Mouse (Mus musculus): ENCODE data around the gene Pitpna. TPM values are rescaled to one million over a fixed set of nuclear protein-coding genes. Genes with fewer than 3 reads are reported as not detected.

Gene Pitpna
- polyA plus RNA-seq, 1 experiment from 2014 or later = 83.2 TPM

- ATAC-seq (ENCODE audit: insufficient number of reproducible peaks, insufficient read depth, low FRiP score, low read depth) = no peak
- WGBS = 92% methylated on average over 6 of the region's 6 CpGs
- peaks cover 99% of the 10 kb centered on the region for H3K36me3 ChIP-seq (ENCODE audit: control insufficient read depth, insufficient read depth, low read length)
Observed at GRCm38 (mm10) chr11:75666296-75666695, 78.4 kb downstream of the Pitpna start.

GRCm38 (mm10) chr11:75668621-75669020 is 80.7 kb downstream of the Pitpna start:
- ATAC-seq (ENCODE audit: insufficient number of reproducible peaks, insufficient read depth, low FRiP score, low read depth) = no peak
- Histone ChIP-seq H3K9ac (ENCODE audit: low read length) (no peak overlapping the region), H3K4me2 (ENCODE audit: low read length) (no peak overlapping the region), H3K4me3 (ENCODE audit: control insufficient read depth in 1 of 2, insufficient read depth in 1 of 2, low read depth in 1 of 2, low read length in 2 of 2) (no peak overlapping the region), H3K4me1 (ENCODE audit: control insufficient read depth in 2 of 2, insufficient read depth in 2 of 2, low read length in 2 of 2) (no peaks in the 10 kb centered on the region), H3K27me3 (ENCODE audit: control insufficient read depth, insufficient read depth, low read length) (no peaks in the 10 kb centered on the region), H3K9me3 (ENCODE audit: control insufficient read depth, low read length) (no peaks in the 10 kb centered on the region), H3K36me3 (ENCODE audit: control insufficient read depth, insufficient read depth, low read length) (peaks cover 99% of the 10 kb centered on the region), H3K27ac (replicated peaks in 1 of 2; ENCODE audit: control insufficient read depth in 1 of 2, insufficient read depth in 1 of 2, low read depth in 2 of 2, low read length in 2 of 2) (no peak overlapping the region)
- WGBS = 78% methylated on average over 3 of the region's 3 CpGs

More at GRCm38 (mm10) chr11:75666296-75666695, 78.4 kb downstream of the Pitpna start:
- Histone ChIP-seq H3K9ac (ENCODE audit: low read length) (no peak overlapping the region), H3K4me3 (ENCODE audit: control insufficient read depth in 1 of 2, insufficient read depth in 1 of 2, low read depth in 1 of 2, low read length in 2 of 2) (no peak overlapping the region), H3K27me3 (ENCODE audit: control insufficient read depth, insufficient read depth, low read length) (no peaks in the 10 kb centered on the region), H3K4me2 (ENCODE audit: low read length) (no peak overlapping the region), H3K4me1 (ENCODE audit: control insufficient read depth in 2 of 2, insufficient read depth in 2 of 2, low read length in 2 of 2) (no peaks in the 10 kb centered on the region), H3K9me3 (ENCODE audit: control insufficient read depth, low read length) (no peaks in the 10 kb centered on the region), H3K27ac (replicated peaks in 1 of 2; ENCODE audit: control insufficient read depth in 1 of 2, insufficient read depth in 1 of 2, low read depth in 2 of 2, low read length in 2 of 2) (no peak overlapping the region)

GRCm38 (mm10) chr11:75669176-75669852 is 81.4 kb downstream of the Pitpna start:
- Histone ChIP-seq H3K4me2 (ENCODE audit: low read length) (no peak overlapping the region), H3K27me3 (ENCODE audit: control insufficient read depth, insufficient read depth, low read length) (no peaks in the 10 kb centered on the region), H3K9ac (ENCODE audit: low read length) (no peak overlapping the region), H3K27ac (replicated peaks in 1 of 2; ENCODE audit: control insufficient read depth in 1 of 2, insufficient read depth in 1 of 2, low read depth in 2 of 2, low read length in 2 of 2) (no peak overlapping the region), H3K9me3 (ENCODE audit: control insufficient read depth, low read length) (no peaks in the 10 kb centered on the region), H3K4me1 (ENCODE audit: control insufficient read depth in 2 of 2, insufficient read depth in 2 of 2, low read length in 2 of 2) (no peaks in the 10 kb centered on the region), H3K4me3 (ENCODE audit: control insufficient read depth in 1 of 2, insufficient read depth in 1 of 2, low read depth in 1 of 2, low read length in 2 of 2) (no peak overlapping the region), H3K36me3 (ENCODE audit: control insufficient read depth, insufficient read depth, low read length) (peaks cover 95% of the 10 kb centered on the region)
- ATAC-seq (ENCODE audit: insufficient number of reproducible peaks, insufficient read depth, low FRiP score, low read depth) = no peak
- 87% methylated on average over 11 of the region's 11 CpGs for WGBS

- H3K27me3 ChIP-seq (ENCODE audit: control insufficient read depth, insufficient read depth, low read length) = no peaks in the 10 kb centered on the region
- 92% methylated on average over 12 of the region's 12 CpGs for WGBS
Observed at GRCm38 (mm10) chr11:75669853-75670200, 81.9 kb downstream of the Pitpna start.

DNA sequence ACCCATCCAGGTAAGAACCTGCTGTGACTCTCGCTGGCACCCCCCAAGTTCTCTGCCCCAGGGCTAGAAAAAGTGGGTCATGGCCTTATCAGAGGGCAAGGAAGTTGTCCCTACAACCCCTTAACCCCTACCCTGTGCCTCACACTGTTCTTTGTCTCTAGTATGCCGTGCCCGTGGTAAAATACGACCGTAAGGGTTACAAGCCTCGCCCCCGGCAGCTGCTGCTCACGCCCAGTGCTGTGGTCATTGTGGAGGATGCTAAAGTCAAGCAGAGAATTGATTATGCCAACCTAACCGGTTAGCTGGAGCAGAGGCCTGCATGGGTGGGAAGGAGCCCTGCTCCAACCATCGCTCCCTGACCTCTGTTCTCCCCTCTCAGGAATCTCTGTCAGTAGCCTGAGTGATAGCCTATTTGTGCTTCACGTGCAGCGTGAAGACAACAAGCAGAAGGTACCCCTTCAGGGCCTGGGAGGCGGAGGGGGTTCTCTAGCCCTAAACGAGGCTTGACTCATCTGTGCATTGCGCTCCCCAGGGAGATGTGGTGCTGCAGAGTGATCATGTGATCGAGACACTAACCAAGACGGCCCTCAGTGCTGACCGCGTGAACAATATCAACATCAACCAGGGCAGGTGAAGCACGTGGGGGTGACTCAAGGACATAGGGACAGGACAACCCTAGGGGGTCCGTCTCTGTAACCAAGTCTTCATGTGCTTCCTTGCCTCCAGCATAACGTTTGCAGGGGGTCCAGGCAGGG is 83.7 kb downstream of the Pitpna start:
- Histone ChIP-seq H3K27me3 (ENCODE audit: control insufficient read depth, insufficient read depth, low read length) (no peaks in the 10 kb centered on the region), H3K4me2 (ENCODE audit: low read length) (no peak overlapping the region), H3K4me3 (ENCODE audit: control insufficient read depth in 1 of 2, insufficient read depth in 1 of 2, low read depth in 1 of 2, low read length in 2 of 2) (no peak overlapping the region), H3K9ac (ENCODE audit: low read length) (no peak overlapping the region), H3K9me3 (ENCODE audit: control insufficient read depth, low read length) (no peaks in the 10 kb centered on the region), H3K4me1 (ENCODE audit: control insufficient read depth in 2 of 2, insufficient read depth in 2 of 2, low read length in 2 of 2) (no peaks in the 10 kb centered on the region), H3K27ac (replicated peaks in 1 of 2; ENCODE audit: control insufficient read depth in 1 of 2, insufficient read depth in 1 of 2, low read depth in 2 of 2, low read length in 2 of 2) (no peak overlapping the region), H3K36me3 (ENCODE audit: control insufficient read depth, insufficient read depth, low read length) (peaks cover 74% of the 10 kb centered on the region)
- ATAC-seq (ENCODE audit: insufficient number of reproducible peaks, insufficient read depth, low FRiP score, low read depth) = no peak
- WGBS = 86% methylated on average over 22 of the region's 22 CpGs

More at GRCm38 (mm10) chr11:75669853-75670200, 81.9 kb downstream of the Pitpna start:
- H3K4me3 ChIP-seq (ENCODE audit: control insufficient read depth in 1 of 2, insufficient read depth in 1 of 2, low read depth in 1 of 2, low read length in 2 of 2) = no peak overlapping the region
- H3K4me1 ChIP-seq (ENCODE audit: control insufficient read depth in 2 of 2, insufficient read depth in 2 of 2, low read length in 2 of 2) = no peaks in the 10 kb centered on the region
- no peaks in the 10 kb centered on the region for H3K9me3 ChIP-seq (ENCODE audit: control insufficient read depth, low read length)
- no peak for ATAC-seq (ENCODE audit: insufficient number of reproducible peaks, insufficient read depth, low FRiP score, low read depth)
- H3K27ac ChIP-seq (replicated peaks in 1 of 2; ENCODE audit: control insufficient read depth in 1 of 2, insufficient read depth in 1 of 2, low read depth in 2 of 2, low read length in 2 of 2) = no peak overlapping the region
- no peak overlapping the region for H3K9ac ChIP-seq (ENCODE audit: low read length)
- peaks cover 91% of the 10 kb centered on the region for H3K36me3 ChIP-seq (ENCODE audit: control insufficient read depth, insufficient read depth, low read length)
- no peak overlapping the region for H3K4me2 ChIP-seq (ENCODE audit: low read length)

GRCm38 (mm10) chr11:75673411-75673810 is 85.5 kb downstream of the Pitpna start:
- H3K36me3 ChIP-seq (ENCODE audit: control insufficient read depth, insufficient read depth, low read length) = peaks cover 55% of the 10 kb centered on the region

DNA sequence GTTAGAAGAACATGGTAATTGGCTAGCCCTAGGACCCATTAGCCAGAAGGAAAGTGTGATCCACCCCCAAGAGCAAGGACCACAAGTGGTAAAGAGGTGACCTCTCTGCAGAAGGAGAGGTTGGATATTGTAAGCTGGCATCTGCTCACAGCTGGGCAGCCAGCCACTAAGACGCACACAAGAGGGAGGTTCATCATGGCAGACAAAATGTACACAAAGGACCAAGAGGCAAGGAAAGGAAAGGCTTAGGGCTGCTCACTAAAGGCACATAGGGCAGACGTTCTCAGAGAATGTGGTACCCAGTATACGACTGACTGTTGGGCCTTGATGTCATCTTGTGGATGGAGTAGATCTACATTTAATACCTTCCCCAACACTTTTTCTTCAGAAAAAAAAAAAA is 87.0 kb downstream of the Pitpna start:
- no peak overlapping the region for H3K4me3 ChIP-seq (ENCODE audit: control insufficient read depth in 1 of 2, insufficient read depth in 1 of 2, low read depth in 1 of 2, low read length in 2 of 2)
- peaks cover 41% of the 10 kb centered on the region for H3K36me3 ChIP-seq (ENCODE audit: control insufficient read depth, insufficient read depth, low read length)
- H3K27ac ChIP-seq (replicated peaks in 1 of 2; ENCODE audit: control insufficient read depth in 1 of 2, insufficient read depth in 1 of 2, low read depth in 2 of 2, low read length in 2 of 2) = no peak overlapping the region
- WGBS = 81% methylated on average over 3 of the region's 3 CpGs
- no peak for ATAC-seq (ENCODE audit: insufficient number of reproducible peaks, insufficient read depth, low FRiP score, low read depth)
- H3K9me3 ChIP-seq (ENCODE audit: control insufficient read depth, low read length) = no peaks in the 10 kb centered on the region
- H3K4me2 ChIP-seq (ENCODE audit: low read length) = no peak overlapping the region
- peaks cover 3 to 4% of the 10 kb centered on the region in 2 experiments; a peak in 2 of 4 replicates for H3K4me1 ChIP-seq (ENCODE audit: control insufficient read depth in 2 of 2, insufficient read depth in 2 of 2, low read length in 2 of 2)
- H3K27me3 ChIP-seq (ENCODE audit: control insufficient read depth, insufficient read depth, low read length) = no peaks in the 10 kb centered on the region
- no peak overlapping the region for H3K9ac ChIP-seq (ENCODE audit: low read length)

More at GRCm38 (mm10) chr11:75673411-75673810, 85.5 kb downstream of the Pitpna start:
- 92% methylated on average over 5 of the region's 5 CpGs for WGBS
- no peak overlapping the region for H3K4me3 ChIP-seq (ENCODE audit: control insufficient read depth in 1 of 2, insufficient read depth in 1 of 2, low read depth in 1 of 2, low read length in 2 of 2)
- H3K27me3 ChIP-seq (ENCODE audit: control insufficient read depth, insufficient read depth, low read length) = no peaks in the 10 kb centered on the region
- H3K4me2 ChIP-seq (ENCODE audit: low read length) = no peak overlapping the region
- H3K9me3 ChIP-seq (ENCODE audit: control insufficient read depth, low read length) = no peaks in the 10 kb centered on the region
- no peak for ATAC-seq (ENCODE audit: insufficient number of reproducible peaks, insufficient read depth, low FRiP score, low read depth)
- H3K4me1 ChIP-seq (ENCODE audit: control insufficient read depth in 2 of 2, insufficient read depth in 2 of 2, low read length in 2 of 2) = peaks cover 0 to 2% of the 10 kb centered on the region in 2 experiments; a peak in 1 of 4 replicates
- H3K9ac ChIP-seq (ENCODE audit: low read length) = no peak overlapping the region
- no peak overlapping the region for H3K27ac ChIP-seq (replicated peaks in 1 of 2; ENCODE audit: control insufficient read depth in 1 of 2, insufficient read depth in 1 of 2, low read depth in 2 of 2, low read length in 2 of 2)
